Mouse (Mus musculus) kidney, adult 2 months (tissue): ENCODE measurements around the gene Ppp6r3. TPM values are rescaled to one million over a fixed set of nuclear protein-coding genes. Genes with fewer than 3 reads are reported as not detected.

Experiments
- DNase-seq: peaks from one replicate; pipeline ENCODE4 v3.0.0; 2021
- H3K27ac ChIP-seq: fragments of 200-500 bp; 2 replicates; pipeline ENCODE4 v1.5.1; 2012; ENCODE audit warnings: low read depth, low read length, control low read depth, inconsistent platforms; ENCODE audit not compliant: insufficient read depth
- H3K27me3 ChIP-seq: fragments of 200-500 bp; replicated peaks from 2 replicates; pipeline ENCODE4 v1.6.1; 2012; ENCODE audit warnings: mild to moderate bottlenecking, moderate library complexity, low read length, inconsistent platforms; ENCODE audit not compliant: control insufficient read depth, insufficient read depth
- H3K36me3 ChIP-seq: fragments of 200-500 bp; 2 replicates; pipeline ENCODE4 v1.6.1; 2012; ENCODE audit warnings: mild to moderate bottlenecking, moderate library complexity, low read length, inconsistent platforms; ENCODE audit not compliant: control insufficient read depth, insufficient read depth
- H3K4me1 ChIP-seq: fragments of 200-500 bp; 2 replicates; pipeline ENCODE4 v1.6.1; 2011; ENCODE audit warnings: low read length; ENCODE audit not compliant: control insufficient read depth, insufficient read depth
- H3K4me3 ChIP-seq: fragments of 200-500 bp; 2 replicates; pipeline ENCODE4 v1.5.1; 2011; ENCODE audit warnings: mild to moderate bottlenecking, low read depth, low read length, control low read depth; ENCODE audit not compliant: insufficient read depth
- CTCF ChIP-seq: fragments of 200-500 bp; conservative IDR thresholded peaks from 2 replicates; pipeline ENCODE4 v1.5.1; 2011; ENCODE audit warnings: low read depth, mild to moderate bottlenecking, control low read depth, low read length, moderate library complexity, mixed read lengths; ENCODE audit not compliant: insufficient read depth, insufficient read length
- POLR2A ChIP-seq: fragments of 200-500 bp; IDR thresholded peaks from one replicate; pipeline ENCODE4 v1.6.1; 2011; ENCODE audit warnings: low read depth, low read length, control low read depth
- WGBS: fragments of 180-500 bp; shearing (Covaris S2); methylation state at CpG from one replicate; pipeline ENCODE4 v1.1.7; 2018; 5-methylcytosine and 5-hydroxymethylcytosine counted together
- polyA plus RNA-seq: library from polyadenylated mRNA; depleted of rRNA; stranded (reverse); fragments of >200 nt; gene quantifications from 2 replicates; pipeline ENCODE4 v1.2.3, GENCODE M21; 2012

The Ppp6r3 gene
- polyA plus RNA-seq, 1 experiment: 52.5 TPM

GRCm38 (mm10) chr19:3576451-3577264 is 1.1 kb upstream of the Ppp6r3 start:
- Histone ChIP-seq H3K27ac (no peak overlapping the region), H3K4me1 (peaks cover 6% of the 10 kb centered on the region), H3K27me3 (no peaks in the 10 kb centered on the region), H3K4me3 (no peak overlapping the region), H3K36me3 (no peaks in the 10 kb centered on the region)
- TF ChIP-seq POLR2A (no peak), CTCF (no peak)
- DNase-seq: no peak
- 76% methylated on average over 5 of the region's 5 CpGs for WGBS

DNA sequence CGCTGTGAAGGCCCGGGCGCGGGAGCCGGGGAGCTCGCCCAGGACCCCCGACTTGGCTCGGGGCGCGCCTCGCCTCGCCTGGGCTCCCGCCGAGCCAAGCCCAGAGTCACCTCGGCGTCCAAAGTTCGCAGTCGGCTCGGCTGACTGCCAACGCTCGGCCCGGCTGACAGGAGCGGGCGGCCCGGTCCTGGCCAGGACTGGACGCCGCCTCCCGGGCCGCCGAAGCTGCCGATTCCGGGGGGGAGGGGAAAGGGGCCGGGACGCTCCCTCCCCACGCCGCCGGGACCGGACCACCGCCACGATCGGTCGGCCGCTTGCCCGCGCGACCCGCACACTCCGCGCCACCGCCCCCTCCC is 295 bp downstream of the Ppp6r3 start:
- Histone ChIP-seq H3K4me3 (peak overlapping the region; percentile 90), H3K27me3 (no peaks in the 10 kb centered on the region), H3K4me1 (peaks cover 16% of the 10 kb centered on the region), H3K27ac (peak overlapping the region; percentile 98), H3K36me3 (no peaks in the 10 kb centered on the region)
- TF ChIP-seq POLR2A (no peak), CTCF (no peak)
- WGBS: under 1% methylated on average over 49 of the region's 50 CpGs
- peak; percentile 95 for DNase-seq

- H3K4me1 ChIP-seq: peaks cover 18% of the 10 kb centered on the region
- under 1% methylated on average over 9 of the region's 9 CpGs for WGBS
- H3K27me3 ChIP-seq: no peaks in the 10 kb centered on the region
- peak; percentile 50 for DNase-seq
- peak overlapping the region; percentile 90 for H3K4me3 ChIP-seq
- H3K27ac ChIP-seq: peak overlapping the region; percentile 98
- no peaks in the 10 kb centered on the region for H3K36me3 ChIP-seq
- TF ChIP-seq POLR2A (no peak), CTCF (no peak)
These were observed 905 bp downstream of the Ppp6r3 start for GRCm38 (mm10) chr19:3574593-3575094.

GRCm38 (mm10) chr19:3564309-3564708 is 11.2 kb downstream of the Ppp6r3 start:
- H3K4me3 ChIP-seq: no peak overlapping the region
- no peak overlapping the region for H3K27ac ChIP-seq
- no peak for TF ChIP-seq POLR2A
- no peaks in the 10 kb centered on the region for H3K27me3 ChIP-seq
- H3K36me3 ChIP-seq: no peaks in the 10 kb centered on the region
- DNase-seq: peak; percentile 37
- WGBS: 41% methylated on average over 3 of the region's 3 CpGs
- peaks cover 30% of the 10 kb centered on the region; the same call in 1 of the 2 replicates for H3K4me1 ChIP-seq

DNA sequence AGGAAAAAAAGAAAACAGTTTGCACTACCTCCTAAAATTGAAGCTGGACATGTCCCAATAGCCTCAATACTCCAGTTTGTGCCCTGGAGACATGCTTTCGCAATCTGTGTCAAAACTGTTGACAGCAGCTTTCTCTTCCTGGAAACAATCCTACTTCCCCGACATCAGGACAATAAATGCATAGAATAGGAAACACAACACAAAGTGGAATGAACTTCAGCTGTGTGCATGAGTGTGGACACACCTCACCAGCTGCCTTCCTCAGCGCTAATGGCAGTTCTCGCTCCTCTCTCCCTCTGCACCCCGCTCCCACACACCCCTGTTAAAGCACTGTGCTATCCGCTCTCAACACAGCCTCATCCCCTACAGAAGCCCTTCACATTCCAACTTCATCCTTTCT is 12.8 kb downstream of the Ppp6r3 start:
- H3K4me1 ChIP-seq: peaks cover 24% of the 10 kb centered on the region; the same call in 1 of the 2 replicates
- H3K36me3 ChIP-seq: no peaks in the 10 kb centered on the region
- H3K27me3 ChIP-seq: no peaks in the 10 kb centered on the region
- no peak overlapping the region for H3K4me3 ChIP-seq
- H3K27ac ChIP-seq: no peak overlapping the region
- no peak for TF ChIP-seq CTCF
- no peak for TF ChIP-seq POLR2A
- no peak for DNase-seq
- WGBS: 65% methylated on average over 6 of the region's 6 CpGs

GRCm38 (mm10) chr19:3562298-3562697 is 13.3 kb downstream of the Ppp6r3 start:
- no peak for DNase-seq
- TF ChIP-seq POLR2A: no peak
- TF ChIP-seq CTCF: no peak
- H3K4me1 ChIP-seq: peaks cover 27% of the 10 kb centered on the region; the same call in 1 of the 2 replicates
- H3K27ac ChIP-seq: no peak overlapping the region
- 92% methylated on average over 2 of the region's 2 CpGs for WGBS
- no peaks in the 10 kb centered on the region for H3K27me3 ChIP-seq
- H3K4me3 ChIP-seq: no peak overlapping the region
- H3K36me3 ChIP-seq: no peaks in the 10 kb centered on the region

DNA sequence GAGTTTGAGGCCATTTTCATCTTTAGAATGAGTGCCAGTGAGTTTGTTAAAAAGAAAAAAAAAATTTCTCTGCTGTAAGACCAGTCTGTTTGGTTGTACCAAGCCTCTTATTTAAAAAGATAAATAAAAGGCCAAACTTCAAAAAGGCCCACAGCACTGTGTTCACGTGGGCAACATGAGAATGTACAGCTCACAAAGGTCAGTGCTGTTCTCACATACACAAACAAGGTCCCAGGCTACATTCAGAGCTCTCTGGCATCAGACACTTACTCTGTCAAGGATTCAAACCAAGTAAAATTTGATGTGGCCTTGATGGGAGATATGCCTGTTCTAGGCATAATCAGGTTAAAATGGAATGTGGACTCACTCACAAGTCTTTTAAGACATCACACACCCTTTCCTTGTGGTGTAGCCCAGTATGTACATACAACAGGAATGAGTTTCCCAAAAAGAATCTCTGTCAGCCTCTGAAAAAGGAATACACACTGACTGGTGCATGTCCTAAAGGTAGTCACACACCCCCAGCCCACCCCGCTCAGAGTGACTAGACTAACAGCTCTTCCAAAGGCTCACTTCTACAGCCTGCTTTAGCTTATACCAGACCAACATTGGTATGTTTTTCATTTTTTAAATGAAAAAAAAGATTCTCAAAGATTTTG is 19.3 kb downstream of the Ppp6r3 start:
- no peak overlapping the region for H3K4me3 ChIP-seq
- TF ChIP-seq CTCF: no peak
- TF ChIP-seq POLR2A: no peak
- peaks cover 20% of the 10 kb centered on the region; the same call in 1 of the 2 replicates for H3K4me1 ChIP-seq
- H3K27me3 ChIP-seq: no peaks in the 10 kb centered on the region
- H3K27ac ChIP-seq: no peak overlapping the region
- no peak for DNase-seq
- 77% methylated on average over 2 of the region's 2 CpGs for whole genome bisulfite sequencing
- H3K36me3 ChIP-seq: no peaks in the 10 kb centered on the region
